Mouse (Mus musculus): Measurements from ENCODE around the gene Ston1. TPM values are rescaled to one million over a fixed set of nuclear protein-coding genes. Genes with fewer than 3 reads are reported as not detected.

Ston1 gene
- polyA plus RNA-seq (2014; fragmentation: Illumina TruSeq; extraction: RNeasy Lipid Tissue Mini Kit (QIAGEN cat#74804); ENCODE audit: low read depth, low replicate concordance), result 11.1 TPM

DNA sequence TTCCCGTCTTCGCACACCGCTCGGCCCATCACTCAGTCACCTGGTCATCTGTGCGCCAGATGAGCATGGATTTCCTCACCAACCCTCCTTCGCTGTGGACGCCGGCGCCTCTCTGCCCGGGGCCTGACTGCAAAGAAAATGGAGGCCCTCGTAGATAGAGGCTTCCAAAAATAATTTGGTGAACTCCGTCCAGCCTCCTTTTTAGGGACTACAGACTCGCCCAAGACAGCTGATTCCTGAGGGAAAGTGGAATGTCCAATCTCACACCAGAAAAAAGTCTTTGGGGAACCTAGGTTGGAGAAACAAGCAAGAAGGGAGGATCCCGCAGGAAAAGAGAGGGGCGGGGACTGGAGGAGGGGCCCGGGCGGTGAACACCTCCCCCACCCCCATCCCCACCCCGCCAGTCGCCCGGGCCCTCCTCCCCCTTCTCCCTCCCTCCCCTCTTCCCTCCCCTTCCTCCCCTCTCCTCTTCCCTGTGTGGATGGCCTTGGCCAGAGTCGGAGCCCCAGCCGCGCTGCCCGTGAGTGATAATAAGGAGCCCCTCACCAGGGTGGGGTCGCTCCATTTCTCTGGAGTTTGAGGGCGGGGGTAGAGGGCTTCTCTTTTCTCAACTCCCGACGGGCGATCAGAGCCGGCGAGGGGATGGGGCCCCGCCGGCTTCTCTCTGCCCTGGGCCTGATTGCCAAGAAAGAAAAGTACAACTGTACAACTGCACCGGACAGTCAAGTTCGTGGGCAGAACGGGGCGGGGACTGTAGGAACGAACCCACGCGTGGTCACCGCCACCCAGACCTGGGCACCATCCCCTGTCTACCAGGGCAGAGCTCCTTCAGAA is at the start of gene Ston1:
TSS of gene Ston1 (plus strand) at position 463 of the 834 bp plus-strand sequence.

DNA sequence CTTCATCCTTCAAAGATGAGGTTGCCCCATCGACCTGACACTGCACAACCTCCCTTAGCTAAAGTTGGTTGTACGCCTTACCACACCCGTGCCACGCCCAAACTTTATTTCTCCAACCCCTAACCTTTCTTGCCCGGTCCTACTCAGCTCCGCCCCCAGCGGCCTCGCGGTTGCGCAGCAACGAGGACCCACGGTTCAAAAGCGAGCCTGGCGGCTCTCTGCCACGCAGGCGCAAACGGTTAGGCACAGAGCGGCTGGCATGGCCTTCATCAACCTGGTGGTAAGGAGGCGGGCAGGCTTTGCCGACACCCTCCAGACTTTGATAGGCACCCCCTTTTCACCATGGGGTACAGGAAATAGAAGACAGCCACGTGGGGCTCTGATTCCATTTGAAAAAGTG is 71.0 kb downstream of the Ston1 start, which contains the start of gene Gtf2a1l:
TSS of gene Gtf2a1l (plus strand) at position 209 of the 400 bp plus-strand sequence.

Other genes starting within 250 kb of the Ston1 start
- gene Foxn2, start 157.0 kb upstream of the Ston1 start, polyA plus RNA-seq (2014; fragmentation: Illumina TruSeq; extraction: RNeasy Lipid Tissue Mini Kit (QIAGEN cat#74804); ENCODE audit: low read depth, low replicate concordance), result 4.7 TPM
- 14.7 TPM for gene Ppp1r21, start 67.6 kb upstream of the Ston1 start, polyA plus RNA-seq (2014; fragmentation: Illumina TruSeq; extraction: RNeasy Lipid Tissue Mini Kit (QIAGEN cat#74804); ENCODE audit: low read depth, low replicate concordance)
- gene Gtf2a1l, start 71.0 kb downstream of the Ston1 start, polyA plus RNA-seq (2014; fragmentation: Illumina TruSeq; extraction: RNeasy Lipid Tissue Mini Kit (QIAGEN cat#74804); ENCODE audit: low read depth, low replicate concordance), result not detected
- gene Lhcgr, start 194.3 kb downstream of the Ston1 start, polyA plus RNA-seq (2014; fragmentation: Illumina TruSeq; extraction: RNeasy Lipid Tissue Mini Kit (QIAGEN cat#74804); ENCODE audit: low read depth, low replicate concordance), result not detected